Mouse (Mus musculus): ENCODE data around the gene Pdlim4.

DNA sequence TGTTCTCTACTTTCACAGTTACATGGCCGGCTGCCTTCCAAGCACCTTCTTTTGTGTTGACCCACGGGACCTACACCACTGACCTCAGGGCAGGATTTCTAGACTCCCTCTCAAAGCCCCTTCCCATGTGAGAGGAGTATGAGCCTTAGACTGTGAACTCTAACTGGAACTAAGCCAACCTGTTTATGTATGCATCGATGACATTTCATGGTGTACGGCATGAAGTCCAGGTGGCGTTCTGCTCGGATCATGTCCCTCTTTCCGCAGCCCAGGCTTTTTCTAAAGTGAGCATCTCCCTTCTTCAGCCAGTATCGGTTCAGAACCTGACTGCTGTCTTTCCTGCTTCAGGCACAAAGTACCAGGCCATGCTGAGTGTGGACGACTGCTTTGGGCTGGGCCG, 48.3 kb upstream of the Pdlim4 start:
- TF ChIP-seq CTCF (conservative IDR thresholded peaks at IDR 0.05; ENCODE audit: low read length) (no peak), POU5F1 (IDR thresholded peaks at IDR 0.05; ENCODE audit: borderline replicate concordance, low read length) (no peak), NANOG (IDR thresholded peaks at IDR 0.05; ENCODE audit: borderline replicate concordance, low read length) (no peak)

Measured in E14TG2a.4 (cell line).